Mouse (Mus musculus): Measurements from ENCODE around the gene Magi1. TPM values are rescaled to one million over a fixed set of nuclear protein-coding genes. Genes with fewer than 3 reads are reported as not detected.

Magi1 gene
- polyA plus RNA-seq, 1 experiment from 2014 or later, result 36.2 TPM

GRCm38 (mm10) chr6:94159256-94159655, 124.5 kb downstream of the Magi1 start:
- H3K4me1 ChIP-seq (replicated peaks; ENCODE audit: control insufficient read depth, insufficient read depth, low read length), result peaks cover 14% of the 10 kb centered on the region

GRCm38 (mm10) chr6:94158119-94158848, 125.4 kb downstream of the Magi1 start:
- H3K27ac ChIP-seq (ENCODE audit: low read length), result no peak overlapping the region
- no peaks in the 10 kb centered on the region for H3K36me3 ChIP-seq (ENCODE audit: control insufficient read depth, insufficient read depth)
- H3K9ac ChIP-seq (replicated peaks; ENCODE audit: low read depth, low read length), result no peak overlapping the region
- H3K4me2 ChIP-seq (ENCODE audit: low read length), result no peak overlapping the region
- ATAC-seq, result no peak
- WGBS, result 91% methylated on average over 3 of the region's 3 CpGs
- no peaks in the 10 kb centered on the region for H3K27me3 ChIP-seq (replicated peaks; ENCODE audit: control insufficient read depth, insufficient read depth, low read length)
- H3K4me3 ChIP-seq (replicated peaks; ENCODE audit: low read length), result no peak overlapping the region
- H3K9me3 ChIP-seq (ENCODE audit: control insufficient read depth, low read length), result no peaks in the 10 kb centered on the region
- peaks cover 8% of the 10 kb centered on the region for H3K4me1 ChIP-seq (replicated peaks; ENCODE audit: control insufficient read depth, insufficient read depth, low read length)

More at GRCm38 (mm10) chr6:94159256-94159655, 124.5 kb downstream of the Magi1 start:
- no peak for ATAC-seq
- Histone ChIP-seq H3K36me3 (ENCODE audit: control insufficient read depth, insufficient read depth) (no peaks in the 10 kb centered on the region), H3K4me2 (ENCODE audit: low read length) (no peak overlapping the region), H3K4me3 (replicated peaks; ENCODE audit: low read length) (no peak overlapping the region), H3K27me3 (replicated peaks; ENCODE audit: control insufficient read depth, insufficient read depth, low read length) (no peaks in the 10 kb centered on the region), H3K9ac (replicated peaks; ENCODE audit: low read depth, low read length) (no peak overlapping the region), H3K27ac (ENCODE audit: low read length) (no peak overlapping the region), H3K9me3 (ENCODE audit: control insufficient read depth, low read length) (no peaks in the 10 kb centered on the region)
- 69% methylated on average over 2 of the region's 2 CpGs for WGBS

- no peak overlapping the region for H3K4me2 ChIP-seq (ENCODE audit: low read length)
- no peak overlapping the region for H3K9ac ChIP-seq (replicated peaks; ENCODE audit: low read depth, low read length)
- ATAC-seq, result no peak
- H3K4me1 ChIP-seq (replicated peaks; ENCODE audit: control insufficient read depth, insufficient read depth, low read length), result no peaks in the 10 kb centered on the region
- no peaks in the 10 kb centered on the region for H3K36me3 ChIP-seq (ENCODE audit: control insufficient read depth, insufficient read depth)
- no peak overlapping the region for H3K4me3 ChIP-seq (replicated peaks; ENCODE audit: low read length)
- H3K9me3 ChIP-seq (ENCODE audit: control insufficient read depth, low read length), result no peaks in the 10 kb centered on the region
- H3K27me3 ChIP-seq (replicated peaks; ENCODE audit: control insufficient read depth, insufficient read depth, low read length), result no peaks in the 10 kb centered on the region
- 72% methylated on average over 4 of the region's 4 CpGs for WGBS
- no peak overlapping the region for H3K27ac ChIP-seq (ENCODE audit: low read length)
Observed at GRCm38 (mm10) chr6:94155996-94156395, 127.7 kb downstream of the Magi1 start.

GRCm38 (mm10) chr6:94154854-94155601, 128.7 kb downstream of the Magi1 start:
- no peak overlapping the region for H3K27ac ChIP-seq (ENCODE audit: low read length)
- H3K9ac ChIP-seq (replicated peaks; ENCODE audit: low read depth, low read length), result no peak overlapping the region
- H3K4me1 ChIP-seq (replicated peaks; ENCODE audit: control insufficient read depth, insufficient read depth, low read length), result peaks cover under 1% of the 10 kb centered on the region; the same call in 1 of the 2 replicates
- WGBS, result 89% methylated on average over 3 of the region's 3 CpGs
- no peak overlapping the region for H3K4me3 ChIP-seq (replicated peaks; ENCODE audit: low read length)
- H3K4me2 ChIP-seq (ENCODE audit: low read length), result no peak overlapping the region
- H3K9me3 ChIP-seq (ENCODE audit: control insufficient read depth, low read length), result no peaks in the 10 kb centered on the region
- no peaks in the 10 kb centered on the region for H3K36me3 ChIP-seq (ENCODE audit: control insufficient read depth, insufficient read depth)
- no peaks in the 10 kb centered on the region for H3K27me3 ChIP-seq (replicated peaks; ENCODE audit: control insufficient read depth, insufficient read depth, low read length)
- ATAC-seq, result no peak

GRCm38 (mm10) chr6:94152881-94153280, 130.8 kb downstream of the Magi1 start:
- no peak for ATAC-seq
- no peak overlapping the region for H3K4me3 ChIP-seq (replicated peaks; ENCODE audit: low read length)
- H3K9ac ChIP-seq (replicated peaks; ENCODE audit: low read depth, low read length), result no peak overlapping the region
- no peaks in the 10 kb centered on the region for H3K27me3 ChIP-seq (replicated peaks; ENCODE audit: control insufficient read depth, insufficient read depth, low read length)
- no peaks in the 10 kb centered on the region for H3K36me3 ChIP-seq (ENCODE audit: control insufficient read depth, insufficient read depth)
- H3K4me1 ChIP-seq (replicated peaks; ENCODE audit: control insufficient read depth, insufficient read depth, low read length), result peaks cover 4% of the 10 kb centered on the region; the same call in 1 of the 2 replicates
- no peak overlapping the region for H3K4me2 ChIP-seq (ENCODE audit: low read length)
- H3K27ac ChIP-seq (ENCODE audit: low read length), result no peak overlapping the region
- 83% methylated on average over 9 of the region's 9 CpGs for WGBS
- H3K9me3 ChIP-seq (ENCODE audit: control insufficient read depth, low read length), result no peaks in the 10 kb centered on the region

- no peak overlapping the region for H3K4me2 ChIP-seq (ENCODE audit: low read length)
- no peak overlapping the region for H3K4me3 ChIP-seq (replicated peaks; ENCODE audit: low read length)
- H3K36me3 ChIP-seq (ENCODE audit: control insufficient read depth, insufficient read depth), result no peaks in the 10 kb centered on the region
- H3K27me3 ChIP-seq (replicated peaks; ENCODE audit: control insufficient read depth, insufficient read depth, low read length), result no peaks in the 10 kb centered on the region
- no peak overlapping the region for H3K27ac ChIP-seq (ENCODE audit: low read length)
- H3K4me1 ChIP-seq (replicated peaks; ENCODE audit: control insufficient read depth, insufficient read depth, low read length), result peaks cover 4% of the 10 kb centered on the region; the same call in 1 of the 2 replicates
- 71% methylated on average over 4 of the region's 4 CpGs for WGBS
- ATAC-seq, result no peak
- no peaks in the 10 kb centered on the region for H3K9me3 ChIP-seq (ENCODE audit: control insufficient read depth, low read length)
- H3K9ac ChIP-seq (replicated peaks; ENCODE audit: low read depth, low read length), result no peak overlapping the region
Observed at GRCm38 (mm10) chr6:94150876-94151275, 132.8 kb downstream of the Magi1 start.

- Histone ChIP-seq H3K4me2 (ENCODE audit: low read length) (no peak overlapping the region), H3K4me1 (replicated peaks; ENCODE audit: control insufficient read depth, insufficient read depth, low read length) (peaks cover 4% of the 10 kb centered on the region; the same call in 1 of the 2 replicates), H3K27me3 (replicated peaks; ENCODE audit: control insufficient read depth, insufficient read depth, low read length) (no peaks in the 10 kb centered on the region), H3K27ac (ENCODE audit: low read length) (no peak overlapping the region), H3K9ac (replicated peaks; ENCODE audit: low read depth, low read length) (no peak overlapping the region), H3K36me3 (ENCODE audit: control insufficient read depth, insufficient read depth) (no peaks in the 10 kb centered on the region), H3K9me3 (ENCODE audit: control insufficient read depth, low read length) (no peaks in the 10 kb centered on the region), H3K4me3 (replicated peaks; ENCODE audit: low read length) (no peak overlapping the region)
- WGBS, result 52% methylated on average over 2 of the region's 2 CpGs
- ATAC-seq, result peak; percentile 59; the same call in 1 of the 2 replicates
Observed at GRCm38 (mm10) chr6:94149800-94150199, 133.9 kb downstream of the Magi1 start.

GRCm38 (mm10) chr6:94146206-94146493, 137.6 kb downstream of the Magi1 start:
- Histone ChIP-seq H3K4me2 (ENCODE audit: low read length) (no peak overlapping the region), H3K27ac (ENCODE audit: low read length) (no peak overlapping the region), H3K9me3 (ENCODE audit: control insufficient read depth, low read length) (no peaks in the 10 kb centered on the region), H3K4me3 (replicated peaks; ENCODE audit: low read length) (no peak overlapping the region), H3K9ac (replicated peaks; ENCODE audit: low read depth, low read length) (no peak overlapping the region), H3K4me1 (replicated peaks; ENCODE audit: control insufficient read depth, insufficient read depth, low read length) (peaks cover 4% of the 10 kb centered on the region; the same call in 1 of the 2 replicates), H3K36me3 (ENCODE audit: control insufficient read depth, insufficient read depth) (no peaks in the 10 kb centered on the region), H3K27me3 (replicated peaks; ENCODE audit: control insufficient read depth, insufficient read depth, low read length) (no peaks in the 10 kb centered on the region)
- ATAC-seq, result no peak
- WGBS, result 42% methylated on average over 1 of the region's 1 CpGs

- Histone ChIP-seq H3K27me3 (replicated peaks; ENCODE audit: control insufficient read depth, insufficient read depth, low read length) (no peaks in the 10 kb centered on the region), H3K4me1 (replicated peaks; ENCODE audit: control insufficient read depth, insufficient read depth, low read length) (peaks cover 4% of the 10 kb centered on the region; the same call in 1 of the 2 replicates), H3K27ac (ENCODE audit: low read length) (no peak overlapping the region), H3K9me3 (ENCODE audit: control insufficient read depth, low read length) (no peaks in the 10 kb centered on the region), H3K9ac (replicated peaks; ENCODE audit: low read depth, low read length) (no peak overlapping the region), H3K4me2 (ENCODE audit: low read length) (no peak overlapping the region), H3K36me3 (ENCODE audit: control insufficient read depth, insufficient read depth) (no peaks in the 10 kb centered on the region), H3K4me3 (replicated peaks; ENCODE audit: low read length) (no peak overlapping the region)
- WGBS, result 91% methylated on average over 8 of the region's 8 CpGs
- no peak for ATAC-seq
Observed at GRCm38 (mm10) chr6:94145430-94146205, 138.1 kb downstream of the Magi1 start.

All from forebrain, embryonic 16.5 days (tissue).